Mouse (Mus musculus): ENCODE measurements around the gene Fbxl13.

Gene Fbxl13

DNA sequence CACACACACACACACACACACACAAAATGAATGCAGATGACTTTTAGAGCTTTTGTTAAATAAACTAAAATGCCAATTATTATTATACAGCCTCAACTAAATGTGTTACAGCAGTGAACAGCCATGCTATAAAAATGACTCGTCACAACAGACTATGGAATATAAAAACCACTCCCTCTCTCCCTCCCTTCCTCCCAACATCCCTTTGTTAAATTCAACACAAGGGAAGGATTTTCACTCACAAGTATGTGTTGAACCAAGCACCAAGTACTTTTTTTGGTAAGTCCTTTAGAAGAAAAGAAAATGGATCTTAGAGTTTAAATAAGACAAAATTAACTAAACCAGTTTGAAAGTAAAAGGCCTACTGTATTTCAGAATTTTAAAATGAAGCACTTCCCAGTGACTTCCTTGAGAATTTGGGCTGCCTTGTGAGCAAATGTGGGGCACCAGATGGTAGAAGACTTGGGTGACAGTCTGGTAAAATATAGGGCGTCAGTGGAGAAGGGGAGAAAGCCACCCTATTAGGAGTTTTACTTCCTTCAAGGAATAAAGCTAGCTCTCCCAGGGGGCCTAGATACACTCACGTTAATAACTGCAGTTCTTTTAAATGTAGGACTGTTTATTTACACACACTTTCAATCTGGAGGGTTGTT is 72.5 kb downstream of the Fbxl13 start:
- DNase-seq, result no peak

GRCm38 (mm10) chr5:21567784-21568183 is 77.7 kb downstream of the Fbxl13 start:
- DNase-seq, result no peak

DNA sequence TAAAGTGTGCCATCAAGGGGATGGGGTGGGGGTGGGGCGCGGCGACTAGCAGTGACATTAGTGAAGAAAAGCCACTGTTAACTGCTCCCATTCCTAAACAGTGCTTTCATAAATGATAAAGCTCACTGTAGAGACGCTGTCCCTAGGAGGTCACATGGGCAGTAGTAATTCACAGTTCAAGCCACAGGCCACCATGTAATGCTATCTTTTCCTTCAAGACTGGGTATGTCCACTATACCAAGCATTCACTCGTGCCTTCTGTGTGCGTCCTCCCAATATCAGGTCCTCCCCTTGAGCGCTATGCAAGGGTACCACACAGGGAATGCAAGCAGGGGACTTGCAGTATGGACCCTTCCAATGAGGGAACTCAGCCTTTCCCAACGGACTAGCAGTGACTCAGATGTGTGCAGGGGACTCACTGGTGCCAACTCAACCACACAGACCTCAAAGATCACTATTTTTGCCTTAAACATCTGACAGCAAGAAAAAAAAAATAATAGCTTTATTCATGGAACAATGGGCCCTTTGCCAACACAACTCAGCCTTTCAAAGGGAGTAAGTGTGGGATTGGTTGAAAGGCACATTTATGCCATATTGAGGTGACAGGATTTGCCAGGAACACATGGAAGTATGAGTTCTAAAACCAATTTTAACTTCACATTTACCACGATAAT is 79.9 kb downstream of the Fbxl13 start:
- DNase-seq, result no peak

GRCm38 (mm10) chr5:21563936-21564335 is 81.5 kb downstream of the Fbxl13 start:
- peak; percentile 51 for DNase-seq

- no peak for DNase-seq
Measured at GRCm38 (mm10) chr5:21556502-21556901, 88.9 kb downstream of the Fbxl13 start.

DNA sequence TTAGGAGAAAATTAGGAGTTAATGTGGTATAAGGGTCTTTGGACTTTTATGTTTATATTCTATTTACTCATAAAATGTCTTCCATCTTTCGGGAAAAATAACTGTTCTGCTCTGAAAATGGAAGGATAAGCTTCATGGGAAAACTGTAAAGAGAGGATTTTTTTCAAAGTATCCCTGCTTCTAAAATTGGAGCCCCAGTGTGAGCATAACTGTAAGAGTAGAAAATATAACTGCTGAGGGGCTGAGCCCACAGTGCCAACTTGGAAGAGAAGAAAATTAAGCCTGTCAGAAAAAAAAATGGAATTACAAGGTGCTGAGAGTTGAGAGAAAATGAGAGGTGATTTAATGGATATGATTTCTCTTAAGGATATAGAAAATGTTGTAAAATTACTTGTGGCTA is 90.7 kb downstream of the Fbxl13 start:
- DNase-seq, result no peak

DNA sequence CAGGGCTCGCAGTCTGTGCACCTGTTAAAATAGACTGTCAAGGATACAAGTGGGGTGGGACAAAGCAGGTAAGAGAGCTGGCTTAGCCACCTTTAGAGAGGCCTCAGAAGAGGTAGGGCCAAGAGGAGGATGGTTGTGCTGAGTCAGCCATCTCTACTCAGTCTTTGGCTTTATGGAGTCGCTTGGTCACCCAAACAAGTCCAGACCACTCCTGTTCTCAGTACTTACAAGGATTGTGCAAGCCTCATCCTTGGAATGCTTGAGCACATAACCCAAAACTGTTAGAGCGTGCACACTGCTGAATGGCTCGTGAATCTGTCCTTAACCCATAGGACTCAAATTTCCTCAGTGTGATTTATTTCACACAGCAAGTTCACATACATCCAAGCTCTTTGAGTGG is 91.7 kb downstream of the Fbxl13 start:
- no peak for DNase-seq

GRCm38 (mm10) chr5:21547005-21547404 is 98.4 kb downstream of the Fbxl13 start:
- DNase-seq, result no peak

DNA sequence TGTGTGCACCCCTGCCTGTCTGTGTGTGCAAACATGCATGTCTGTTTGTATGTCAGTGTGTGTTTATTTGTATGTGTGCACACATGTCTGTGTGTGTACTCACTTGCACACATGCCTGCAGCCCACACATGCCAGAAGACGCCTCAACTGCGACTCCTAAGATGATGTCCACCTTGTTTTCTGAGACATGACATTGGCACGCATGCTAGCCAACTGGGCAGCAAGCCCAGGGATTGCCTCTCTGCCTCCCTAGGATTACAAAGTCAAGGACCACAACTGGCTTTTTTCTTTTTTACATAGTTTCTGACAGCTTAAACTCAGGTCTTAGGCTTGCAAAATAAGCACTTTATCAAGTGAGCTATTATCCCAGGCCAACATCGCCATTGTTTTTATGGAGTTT is 99.6 kb downstream of the Fbxl13 start:
- no peak for DNase-seq

DNA sequence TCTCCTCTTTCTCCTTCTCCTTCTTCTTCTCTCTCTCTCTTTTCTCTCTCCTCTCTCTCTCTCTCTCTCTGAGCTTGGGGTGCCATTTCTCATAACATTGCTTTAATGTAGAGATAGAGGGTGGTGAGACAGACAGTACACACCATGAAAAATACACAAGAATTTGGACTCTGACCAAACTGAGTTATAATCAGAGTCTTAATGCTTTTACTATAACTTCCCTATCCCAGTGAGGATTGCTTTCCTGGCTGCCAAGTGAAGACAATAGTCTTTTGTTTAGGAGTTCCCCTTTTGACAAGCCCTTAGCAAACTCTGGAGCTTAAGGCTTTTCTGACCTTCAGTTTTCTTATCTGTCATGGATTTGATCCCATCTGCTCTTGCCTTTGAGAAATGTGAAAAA is 100.2 kb downstream of the Fbxl13 start:
- DNase-seq, result no peak

DNA sequence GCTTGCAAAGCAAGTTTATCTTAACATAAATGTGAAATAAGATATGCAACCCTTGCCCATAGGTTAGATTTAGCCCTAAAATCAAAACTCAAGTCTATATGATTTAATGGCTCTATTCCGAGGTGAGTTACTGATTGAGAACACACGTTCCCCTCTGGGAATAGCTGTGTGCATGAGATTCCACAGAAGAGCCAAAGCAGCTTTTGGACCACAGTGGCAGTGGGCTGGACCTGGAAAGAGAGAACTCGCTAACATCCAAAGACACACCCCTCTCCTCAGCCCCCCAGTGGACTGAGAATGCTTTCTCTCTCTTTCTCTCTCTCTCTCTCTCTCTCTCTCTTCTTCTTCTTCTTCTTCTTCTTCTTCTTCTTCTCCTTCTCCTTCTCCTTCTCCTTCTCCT is 100.6 kb downstream of the Fbxl13 start:
- DNase-seq, result peak; percentile 29

- DNase-seq, result peak; percentile 5
Measured at GRCm38 (mm10) chr5:21543409-21544201, 101.8 kb downstream of the Fbxl13 start, which contains the start of gene Lrrc17. Gene Lrrc17, plus strand, starts transcription at chr5:21543559.

DNA sequence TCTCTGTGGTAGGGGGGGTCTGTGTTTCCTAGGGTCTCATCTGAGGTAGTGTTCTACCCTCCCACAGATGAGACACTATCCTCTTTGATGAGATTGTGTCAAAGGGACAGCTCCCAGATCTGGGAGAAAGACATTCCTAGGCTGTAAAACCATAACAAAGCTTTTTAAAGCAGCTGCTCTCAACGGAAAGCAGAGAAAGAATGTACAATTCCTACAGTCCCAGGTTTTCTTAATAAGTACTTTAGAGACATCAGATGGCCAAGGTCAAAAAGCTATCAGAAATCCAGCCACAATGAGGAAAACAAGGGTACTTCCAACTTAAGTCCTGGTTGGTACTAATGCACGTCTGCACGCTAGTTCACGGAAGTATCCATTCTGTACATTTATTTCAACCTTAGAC is 103.2 kb downstream of the Fbxl13 start:
- DNase-seq, result no peak

GRCm38 (mm10) chr5:21532921-21533320 is 112.5 kb downstream of the Fbxl13 start:
- peak; percentile 33 for DNase-seq

GRCm38 (mm10) chr5:21532126-21532525 is 113.3 kb downstream of the Fbxl13 start:
- DNase-seq, result no peak

GRCm38 (mm10) chr5:21529110-21529720 is 116.2 kb downstream of the Fbxl13 start:
- DNase-seq, result no peak

- peak; percentile 41 for DNase-seq
Measured at GRCm38 (mm10) chr5:21528068-21528842, 117.2 kb downstream of the Fbxl13 start.

DNA sequence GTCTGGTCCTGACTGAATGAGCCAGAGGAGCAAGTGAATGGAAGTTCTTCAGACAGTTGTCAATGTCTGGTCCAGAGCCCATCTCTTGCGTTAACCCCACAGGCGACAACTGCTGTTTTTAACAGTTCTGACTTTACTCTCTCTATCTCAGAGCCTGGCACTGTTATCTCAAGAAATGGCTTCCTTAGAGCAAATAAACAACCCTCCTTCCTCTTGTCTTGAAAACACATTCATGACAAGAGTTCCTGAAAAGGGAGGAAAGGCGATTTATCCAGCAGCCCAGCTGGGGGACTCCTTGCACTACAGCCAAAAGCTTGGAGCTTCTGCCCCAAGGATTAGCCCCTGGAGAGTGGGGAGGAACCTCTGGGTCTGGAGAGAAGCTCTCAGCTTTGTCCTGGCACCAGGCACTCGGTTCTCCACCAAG is 117.9 kb downstream of the Fbxl13 start:
- DNase-seq, result peak; percentile 41

- no peak for DNase-seq
Measured at GRCm38 (mm10) chr5:21526835-21527485, 118.5 kb downstream of the Fbxl13 start.

GRCm38 (mm10) chr5:21519166-21519565 is 126.3 kb downstream of the Fbxl13 start:
- DNase-seq, result no peak

DNA sequence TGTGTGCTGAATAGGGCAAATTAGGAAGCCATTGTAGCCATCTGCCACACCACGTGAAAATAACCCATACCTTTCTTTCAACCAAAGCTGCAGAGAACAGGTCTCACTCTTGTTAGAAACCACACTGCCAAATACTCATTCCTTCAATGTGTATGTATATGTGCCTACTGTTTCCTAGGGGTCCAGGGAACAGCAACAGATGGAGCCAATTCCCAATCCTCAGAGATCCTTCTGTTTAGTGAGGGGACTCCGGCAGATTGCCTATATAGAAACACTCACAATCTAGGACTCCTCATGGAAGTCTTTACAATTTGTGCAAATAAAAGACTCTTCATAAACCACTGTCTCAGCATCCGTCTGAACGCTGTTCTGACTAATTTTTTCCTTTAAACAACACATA is 127.2 kb downstream of the Fbxl13 start:
- no peak for DNase-seq

GRCm38 (mm10) chr5:21517562-21517961 is 127.9 kb downstream of the Fbxl13 start:
- DNase-seq, result peak; percentile 40

Measured in lung, postnatal 36 days (tissue).